Mouse (Mus musculus): Measurements from ENCODE around the gene Olfr1079.
"Not testable (repeated sequence)": the region's sequence is repeated elsewhere in the genome, so short reads cannot be mapped to it uniquely, and the experiment has no call there.

Olfr1079 gene

GRCm38 (mm10) chr2:86542380-86542779 lies at the start of gene Olfr1079:
Olfr1079 (minus strand) TSS chr2:86542480.
- no peak for DNase-seq

- DNase-seq = not testable (repeated sequence)
These were observed 15.9 kb upstream of the Olfr1079 start, which contains the start of gene Olfr1080 for GRCm38 (mm10) chr2:86558135-86558534. Olfr1080 (minus strand) TSS chr2:86558235.

- no peak for DNase-seq
These were observed 11.3 kb downstream of the Olfr1079 start for GRCm38 (mm10) chr2:86530991-86531390.

DNA sequence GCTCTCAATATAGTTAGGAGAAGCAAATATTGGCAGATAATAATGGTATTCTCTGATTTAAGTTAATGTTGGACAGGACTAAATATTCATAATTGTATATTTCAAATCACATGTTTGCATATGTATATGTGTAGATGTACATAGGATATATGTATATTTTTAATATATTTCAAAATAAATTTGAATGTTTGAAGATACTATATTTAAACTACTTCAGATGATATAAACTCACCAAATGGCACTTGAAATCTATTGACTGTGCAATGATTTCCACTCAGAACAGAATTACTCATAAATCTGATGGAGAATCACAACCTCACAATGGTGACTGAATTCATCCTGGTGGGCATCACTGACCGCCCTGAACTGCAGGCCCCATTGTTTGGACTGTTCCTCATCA lies 34.1 kb downstream of the Olfr1079 start, which contains the start of gene Olfr1076:
Olfr1076 (plus strand) TSS at position 301 of the 400 bp plus-strand sequence.
- DNase-seq = no peak

- no peak for DNase-seq
These were observed 55.0 kb downstream of the Olfr1079 start, which contains the start of gene Olfr228 for GRCm38 (mm10) chr2:86487286-86487685. Olfr228 (minus strand) TSS chr2:86487386.

Measured in cerebellum, adult 9-10 months (tissue).